Mouse (Mus musculus): Measurements from ENCODE around the gene Arid2. TPM values are rescaled to one million over a fixed set of nuclear protein-coding genes. Genes with fewer than 3 reads are reported as not detected.
"Not testable (repeated sequence)": the region's sequence is repeated elsewhere in the genome, so short reads cannot be mapped to it uniquely, and the experiment has no call there.

Arid2 gene
- polyA plus RNA-seq (2015; fragmentation: Nextera tagmentation; extraction: Ambion mirVana) = 15.9 and 18.1 TPM in 2 replicates

DNA sequence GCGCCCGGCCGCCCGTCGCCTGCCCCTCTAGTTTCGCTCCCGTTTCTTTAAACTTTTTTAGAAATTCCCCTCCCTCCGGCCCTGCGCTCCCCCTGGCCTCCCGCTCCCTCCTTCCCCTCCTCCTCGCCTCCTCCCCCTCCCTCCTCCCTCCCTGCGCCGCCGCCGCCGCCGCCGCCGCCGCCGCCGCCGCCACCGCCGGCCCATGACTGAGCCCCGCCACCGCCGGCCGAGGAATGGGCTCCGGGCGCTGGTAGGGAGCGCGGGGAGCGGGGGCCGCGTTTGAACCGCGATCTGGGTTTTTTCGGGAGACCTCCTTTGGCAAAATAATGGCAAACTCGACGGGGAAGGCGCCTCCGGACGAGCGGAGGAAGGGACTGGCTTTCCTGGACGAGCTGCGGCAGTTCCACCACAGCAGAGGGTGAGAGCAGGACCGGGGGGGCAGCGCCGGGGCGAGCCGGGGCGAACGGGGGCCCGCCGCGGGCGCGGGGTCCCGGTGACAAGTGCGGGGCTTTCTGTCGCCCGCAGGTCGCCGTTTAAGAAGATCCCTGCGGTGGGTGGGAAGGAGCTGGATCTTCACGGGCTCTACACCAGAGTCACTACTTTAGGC, at the start of gene Arid2:
Arid2 (plus strand) TSS at position 150 of the 607 bp plus-strand sequence.
- Histone ChIP-seq H3K4me1 (peaks cover 34% of the 10 kb centered on the region), H3K27ac (replicated peaks) (peak within 1 kb of the TSS; percentile 100), H3K9ac (replicated peaks) (peak within 1 kb of the TSS; percentile 97), H3K4me3 (replicated peaks) (peak within 1 kb of the TSS; percentile 73), H3K9me3 (replicated peaks) (no peaks in the 10 kb centered on the region), H3K27me3 (replicated peaks) (no peaks in the 10 kb centered on the region), H3K4me2 (peak within 1 kb of the TSS; percentile 85), H3K36me3 (no peaks in the 10 kb centered on the region)
- WGBS = under 1% methylated on average over 42 of the region's 67 CpGs
- peak; percentile 22 for ATAC-seq (ENCODE audit: low FRiP score)

DNA sequence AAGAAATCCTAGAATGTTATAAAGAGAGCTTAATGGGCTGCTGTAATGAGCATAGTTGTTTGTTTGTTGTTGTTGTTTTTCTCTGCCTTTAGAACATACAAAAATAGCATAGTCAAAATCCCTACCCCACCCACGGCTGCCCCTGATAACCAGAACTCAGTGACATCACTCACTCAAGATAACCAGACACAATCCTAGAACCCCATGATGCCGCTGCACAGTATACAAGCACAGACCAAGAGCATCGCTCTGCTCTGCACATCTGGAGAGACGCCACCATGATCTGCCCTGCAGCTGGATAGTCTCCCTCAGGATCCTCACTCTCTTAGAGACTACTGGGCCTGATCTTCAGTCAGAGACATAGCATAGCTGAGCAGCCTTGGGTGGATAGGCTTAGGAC, 49.2 kb upstream of the Arid2 start:
- 95% methylated on average over 4 of the region's 4 CpGs for WGBS
- no peak overlapping the region for H3K4me3 ChIP-seq (replicated peaks)

DNA sequence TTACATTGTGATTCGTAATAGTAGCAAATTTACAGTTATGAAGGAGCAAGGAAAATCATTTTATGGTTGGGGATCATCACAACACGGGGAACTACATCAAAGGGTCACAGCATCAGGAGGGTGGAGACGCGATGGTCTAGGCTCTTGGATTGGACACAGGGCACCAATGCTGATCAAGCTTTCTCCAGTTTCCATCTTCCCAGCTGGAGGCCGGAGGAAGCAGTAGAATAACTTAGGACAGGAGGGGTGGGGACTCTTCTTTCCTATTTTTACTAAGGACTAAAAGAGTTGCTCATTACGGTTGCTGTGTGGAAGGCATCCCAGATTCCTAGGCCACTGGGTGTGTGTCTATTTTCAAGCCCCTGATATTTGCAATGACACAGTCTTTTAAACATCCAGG, 43.1 kb upstream of the Arid2 start:
- no peak for ATAC-seq (ENCODE audit: low FRiP score)
- H3K4me3 ChIP-seq (replicated peaks) = no peak overlapping the region
- H3K27me3 ChIP-seq (replicated peaks) = no peaks in the 10 kb centered on the region
- H3K9ac ChIP-seq (replicated peaks) = no peak overlapping the region
- H3K9me3 ChIP-seq (replicated peaks) = no peaks in the 10 kb centered on the region
- no peak overlapping the region for H3K4me2 ChIP-seq
- no peaks in the 10 kb centered on the region for H3K4me1 ChIP-seq
- no peak overlapping the region for H3K27ac ChIP-seq (replicated peaks)
- no peaks in the 10 kb centered on the region for H3K36me3 ChIP-seq
- WGBS = 89% methylated on average over 6 of the region's 6 CpGs

More for the DNA sequence above, 49.2 kb upstream of the Arid2 start:
- Histone ChIP-seq H3K4me1 (0 out of 2 replicates have a peak, but pooled peaks cover 4% of the 10 kb centered on the region), H3K36me3 (no peaks in the 10 kb centered on the region), H3K27me3 (replicated peaks) (no peaks in the 10 kb centered on the region), H3K27ac (replicated peaks) (no peak overlapping the region), H3K4me2 (no peak overlapping the region), H3K9ac (replicated peaks) (no peak overlapping the region), H3K9me3 (replicated peaks) (no peaks in the 10 kb centered on the region)
- no peak for ATAC-seq (ENCODE audit: low FRiP score)

DNA sequence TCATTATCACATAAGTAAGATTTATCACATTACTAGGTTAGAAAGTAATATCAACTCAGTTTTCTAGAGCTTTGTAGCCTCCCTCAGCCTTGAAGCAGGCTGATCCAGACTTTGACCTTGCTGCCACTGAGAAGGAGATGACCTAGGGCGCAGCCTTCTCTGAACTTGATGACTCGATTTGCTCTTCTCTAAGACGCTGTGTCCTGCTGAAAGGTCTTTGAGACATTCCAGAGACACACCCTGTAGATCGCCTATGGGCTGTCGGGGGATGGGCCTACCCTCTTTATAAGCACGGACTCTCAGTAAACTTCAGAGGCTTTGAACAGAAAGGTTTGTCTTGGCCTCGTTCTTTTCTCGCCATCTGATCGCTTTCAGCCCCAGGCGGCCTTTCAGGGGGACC, 42.6 kb upstream of the Arid2 start:
- H3K27me3 ChIP-seq (replicated peaks); H3K27ac ChIP-seq (replicated peaks); H3K9me3 ChIP-seq (replicated peaks); H3K9ac ChIP-seq (replicated peaks); ATAC-seq (ENCODE audit: low FRiP score); H3K4me3 ChIP-seq (replicated peaks); H3K4me2 ChIP-seq; H3K36me3 ChIP-seq; H3K4me1 ChIP-seq: not testable (repeated sequence)
- 71% methylated on average over 10 of the region's 10 CpGs for WGBS

DNA sequence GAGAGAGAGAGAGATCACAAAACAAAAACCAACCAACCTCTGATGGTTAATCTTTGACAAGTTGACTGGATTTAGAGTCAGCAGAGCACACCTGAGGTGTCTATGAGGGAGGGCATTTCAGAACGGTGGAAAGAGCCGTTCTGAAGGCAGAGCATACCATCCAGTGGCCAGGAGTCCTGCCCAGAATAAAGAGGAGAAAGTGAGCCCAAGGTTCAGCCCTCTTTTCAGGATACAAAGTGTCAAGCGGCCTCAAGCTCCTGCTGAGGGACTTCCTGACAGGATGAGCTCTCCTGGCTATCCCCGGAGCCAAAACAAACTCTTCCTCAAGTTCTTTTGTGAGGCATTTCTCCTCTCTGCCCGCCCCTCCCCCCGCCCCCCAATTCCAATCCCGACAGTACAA, 33.5 kb upstream of the Arid2 start:
- no peak overlapping the region for H3K27ac ChIP-seq (replicated peaks)
- no peaks in the 10 kb centered on the region for H3K9me3 ChIP-seq (replicated peaks)
- H3K27me3 ChIP-seq (replicated peaks) = no peaks in the 10 kb centered on the region
- H3K4me3 ChIP-seq (replicated peaks) = peak overlapping the region; percentile 30; the same call in 1 of the 2 replicates
- peaks cover 10% of the 10 kb centered on the region for H3K4me1 ChIP-seq
- no peak overlapping the region for H3K9ac ChIP-seq (replicated peaks)
- no peak for ATAC-seq (ENCODE audit: low FRiP score)
- 0% methylated on average over 7 of the region's 7 CpGs for WGBS
- peak overlapping the region; percentile 62 for H3K4me2 ChIP-seq
- no peaks in the 10 kb centered on the region for H3K36me3 ChIP-seq

DNA sequence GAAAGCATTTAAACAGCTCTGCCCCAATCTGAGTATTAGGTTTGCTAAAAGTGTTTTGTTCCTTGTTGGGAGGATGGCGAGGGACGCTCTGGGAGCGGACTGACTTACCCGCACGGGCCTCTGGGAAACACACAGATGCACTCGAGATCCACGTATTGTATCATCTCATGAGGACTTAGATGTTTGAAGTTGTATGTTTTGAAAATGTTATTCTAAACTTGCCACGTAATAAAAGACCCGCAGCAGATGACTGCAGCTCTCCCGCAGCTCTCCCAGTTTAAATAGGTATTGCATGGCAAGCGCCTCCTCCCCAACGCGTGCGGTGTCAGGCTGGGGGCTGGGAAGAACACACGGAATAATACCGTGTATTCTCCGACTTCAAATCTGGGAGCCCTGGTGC, 33.0 kb upstream of the Arid2 start:
- peaks cover 10% of the 10 kb centered on the region for H3K4me1 ChIP-seq
- no peak overlapping the region for H3K27ac ChIP-seq (replicated peaks)
- ATAC-seq (ENCODE audit: low FRiP score) = no peak
- H3K4me3 ChIP-seq (replicated peaks) = peak overlapping the region; percentile 30
- H3K36me3 ChIP-seq = no peaks in the 10 kb centered on the region
- H3K4me2 ChIP-seq = peak overlapping the region; percentile 62
- no peaks in the 10 kb centered on the region for H3K9me3 ChIP-seq (replicated peaks)
- no peaks in the 10 kb centered on the region for H3K27me3 ChIP-seq (replicated peaks)
- WGBS = 1% methylated on average over 17 of the region's 17 CpGs
- H3K9ac ChIP-seq (replicated peaks) = 0 out of 2 replicates have a peak overlapping the region, but pooled peaks have one; percentile 15

DNA sequence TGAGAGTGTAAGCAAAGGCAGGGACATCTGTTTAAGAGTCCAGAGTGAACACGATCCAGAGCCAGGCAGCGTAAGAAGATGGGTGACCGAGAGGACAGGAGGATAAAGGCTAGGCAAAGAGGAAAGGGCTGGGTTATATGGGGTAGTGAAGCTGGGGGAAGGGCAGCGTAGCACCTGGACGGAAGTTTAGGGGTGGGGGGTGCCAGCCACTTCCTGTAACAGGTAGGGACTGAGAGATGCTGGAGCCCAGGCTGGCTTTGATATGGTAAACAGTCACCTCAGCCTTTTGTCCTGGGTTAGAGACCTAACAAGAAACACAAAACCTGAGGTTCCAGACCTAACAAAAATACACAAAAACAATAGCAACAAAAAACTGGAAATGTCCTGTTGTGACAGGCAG, 29.5 kb upstream of the Arid2 start:
- Histone ChIP-seq H3K9me3 (replicated peaks) (peaks cover 7% of the 10 kb centered on the region; the same call in 1 of the 2 replicates), H3K36me3 (no peaks in the 10 kb centered on the region), H3K4me2 (no peak overlapping the region; the same call in 1 of the 2 replicates), H3K27ac (replicated peaks) (no peak overlapping the region), H3K9ac (replicated peaks) (no peak overlapping the region), H3K4me3 (replicated peaks) (no peak overlapping the region), H3K27me3 (replicated peaks) (no peaks in the 10 kb centered on the region), H3K4me1 (peaks cover 10% of the 10 kb centered on the region)
- ATAC-seq (ENCODE audit: low FRiP score) = no peak
- 77% methylated on average over 5 of the region's 5 CpGs for WGBS

DNA sequence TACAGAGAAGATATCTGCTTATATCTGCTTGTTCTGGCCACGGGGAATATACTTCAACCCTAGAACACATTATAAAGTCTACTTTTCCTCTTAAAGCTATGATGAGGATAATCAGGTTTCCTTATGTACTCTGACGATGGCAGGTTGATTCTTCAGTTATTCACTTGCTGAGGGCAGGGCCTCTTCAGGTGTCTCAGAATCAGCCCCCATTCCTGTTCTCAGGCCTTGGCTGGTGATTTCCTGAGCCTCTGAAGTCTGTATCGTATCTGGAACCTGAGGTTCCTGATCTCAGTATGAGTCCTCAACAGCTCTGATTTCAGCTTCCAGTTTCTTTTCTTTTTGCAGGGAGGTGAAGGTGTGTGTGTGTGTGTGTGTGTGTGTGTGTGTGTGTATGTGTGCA, 22.7 kb upstream of the Arid2 start:
- Histone ChIP-seq H3K27me3 (replicated peaks) (no peaks in the 10 kb centered on the region), H3K4me1 (no peaks in the 10 kb centered on the region), H3K27ac (replicated peaks) (no peak overlapping the region), H3K4me2 (no peak overlapping the region), H3K36me3 (peaks cover 31% of the 10 kb centered on the region), H3K9ac (replicated peaks) (no peak overlapping the region), H3K4me3 (replicated peaks) (no peak overlapping the region), H3K9me3 (replicated peaks) (peaks cover 10% of the 10 kb centered on the region; the same call in 1 of the 2 replicates)
- no peak for ATAC-seq (ENCODE audit: low FRiP score)
- 96% methylated on average over 3 of the region's 3 CpGs for WGBS

DNA sequence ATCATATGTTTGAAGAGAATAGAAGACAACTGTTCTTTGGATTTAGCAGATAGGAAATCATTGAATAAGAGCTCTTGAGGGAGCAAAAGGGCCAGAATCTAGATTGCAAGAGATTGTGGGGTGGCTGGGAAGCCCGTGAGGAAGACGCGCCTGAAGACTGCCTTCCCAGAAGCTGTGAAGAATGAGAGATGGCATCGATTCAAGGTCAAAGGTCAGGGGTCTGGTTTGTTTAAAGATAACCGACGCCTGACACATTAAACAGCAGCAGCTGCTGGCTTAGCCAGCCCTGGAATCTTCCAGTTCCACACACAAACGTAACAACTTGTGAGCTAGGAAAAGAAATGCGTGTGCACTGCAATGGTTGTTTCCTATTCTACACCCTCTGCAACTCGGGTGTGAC, 19.4 kb upstream of the Arid2 start:
- H3K4me2 ChIP-seq = no peak overlapping the region
- 0 out of 2 replicates have a peak, but pooled peaks cover 3% of the 10 kb centered on the region for H3K9me3 ChIP-seq (replicated peaks)
- no peak overlapping the region for H3K9ac ChIP-seq (replicated peaks)
- no peaks in the 10 kb centered on the region for H3K27me3 ChIP-seq (replicated peaks)
- H3K36me3 ChIP-seq = peaks cover 31% of the 10 kb centered on the region
- no peaks in the 10 kb centered on the region for H3K4me1 ChIP-seq
- no peak for ATAC-seq (ENCODE audit: low FRiP score)
- 92% methylated on average over 9 of the region's 9 CpGs for WGBS
- H3K27ac ChIP-seq (replicated peaks) = no peak overlapping the region
- H3K4me3 ChIP-seq (replicated peaks) = no peak overlapping the region

DNA sequence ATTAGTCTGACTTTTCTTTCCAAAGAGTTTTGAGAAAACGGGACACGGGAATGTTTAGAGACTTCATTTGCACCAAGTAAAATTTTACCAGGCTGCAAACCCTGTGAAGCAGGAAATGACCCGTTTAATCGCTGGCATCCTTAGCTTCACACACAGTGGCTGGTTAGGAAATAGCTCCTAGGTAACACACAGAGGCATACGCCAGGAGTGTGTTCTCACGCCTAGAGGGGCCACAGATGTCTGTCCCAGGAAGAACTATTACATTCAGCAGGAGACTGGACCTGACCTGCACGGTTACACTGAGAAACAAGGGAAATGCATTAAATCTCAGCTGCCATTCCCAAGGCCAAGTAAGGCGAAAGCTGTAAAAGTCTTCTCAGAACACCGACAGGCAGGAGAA, 18.7 kb upstream of the Arid2 start:
- Histone ChIP-seq H3K27me3 (replicated peaks) (no peaks in the 10 kb centered on the region), H3K9ac (replicated peaks) (no peak overlapping the region), H3K9me3 (replicated peaks) (0 out of 2 replicates have a peak, but pooled peaks cover 3% of the 10 kb centered on the region), H3K27ac (replicated peaks) (no peak overlapping the region), H3K4me3 (replicated peaks) (no peak overlapping the region), H3K4me1 (no peaks in the 10 kb centered on the region), H3K4me2 (no peak overlapping the region), H3K36me3 (peaks cover 31% of the 10 kb centered on the region)
- 75% methylated on average over 9 of the region's 9 CpGs for WGBS
- ATAC-seq (ENCODE audit: low FRiP score) = no peak

DNA sequence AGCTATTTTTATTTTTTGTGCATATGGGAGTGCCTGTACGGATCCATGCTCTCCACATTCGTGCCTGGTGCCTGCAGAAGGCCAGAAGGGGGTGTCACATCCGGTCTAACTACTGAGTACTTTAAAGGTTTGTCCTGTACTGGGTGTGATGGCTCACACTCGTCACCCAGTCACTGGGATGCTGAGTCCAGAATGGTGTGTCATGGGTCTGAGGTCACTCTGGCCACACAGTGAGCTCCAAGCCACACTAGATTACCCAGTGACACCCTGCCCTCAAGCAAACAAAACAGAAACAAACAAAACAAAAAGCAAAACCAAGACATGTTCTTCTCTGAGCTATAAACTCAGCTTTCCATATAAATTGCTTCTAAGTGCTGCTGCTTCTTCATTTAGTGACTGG, 17.9 kb upstream of the Arid2 start:
- ATAC-seq (ENCODE audit: low FRiP score) = no peak
- Histone ChIP-seq H3K27ac (replicated peaks) (no peak overlapping the region), H3K4me3 (replicated peaks) (no peak overlapping the region), H3K4me2 (no peak overlapping the region), H3K9me3 (replicated peaks) (0 out of 2 replicates have a peak, but pooled peaks cover 3% of the 10 kb centered on the region), H3K4me1 (no peaks in the 10 kb centered on the region), H3K9ac (replicated peaks) (no peak overlapping the region), H3K36me3 (peaks cover 33% of the 10 kb centered on the region), H3K27me3 (replicated peaks) (no peaks in the 10 kb centered on the region)
- WGBS = 95% methylated on average over 4 of the region's 4 CpGs

DNA sequence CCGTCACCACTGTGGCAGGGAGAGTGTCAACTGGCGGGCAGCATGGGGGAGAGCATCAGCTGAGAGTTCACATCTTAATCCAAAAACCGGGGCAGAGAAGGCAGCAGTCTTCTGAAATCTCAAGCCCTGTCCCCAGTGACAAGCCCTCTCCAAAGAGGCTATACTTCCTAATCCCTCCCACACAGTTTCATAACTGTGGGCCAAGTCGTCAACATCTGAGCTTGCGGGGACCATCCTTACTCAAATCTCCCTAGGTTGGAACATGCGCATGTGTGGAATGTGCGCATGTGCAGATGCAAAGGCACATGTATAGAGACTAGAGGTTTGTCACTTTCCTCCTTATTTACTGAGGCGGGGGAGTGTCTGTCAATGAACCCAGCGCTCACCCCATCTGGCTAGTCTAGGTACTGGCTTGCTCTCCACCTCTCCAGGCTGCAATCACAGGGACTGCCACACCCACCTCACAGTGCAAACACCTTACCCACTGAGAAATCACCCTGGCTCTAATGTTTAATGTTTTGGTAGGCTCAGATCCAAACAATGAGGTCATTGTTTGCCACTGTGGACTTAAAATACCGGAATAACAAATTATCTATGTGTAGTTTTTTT, 16.9 kb upstream of the Arid2 start:
- no peak for ATAC-seq (ENCODE audit: low FRiP score)
- peaks cover 34% of the 10 kb centered on the region for H3K36me3 ChIP-seq
- no peak overlapping the region for H3K27ac ChIP-seq (replicated peaks)
- no peak overlapping the region for H3K9ac ChIP-seq (replicated peaks)
- no peak overlapping the region for H3K4me2 ChIP-seq
- 89% methylated on average over 10 of the region's 10 CpGs for WGBS
- no peaks in the 10 kb centered on the region for H3K4me1 ChIP-seq
- H3K27me3 ChIP-seq (replicated peaks) = no peaks in the 10 kb centered on the region
- H3K9me3 ChIP-seq (replicated peaks) = 0 out of 2 replicates have a peak, but pooled peaks cover 3% of the 10 kb centered on the region
- no peak overlapping the region for H3K4me3 ChIP-seq (replicated peaks)

All from neural tube, embryonic 15.5 days (tissue).